Mouse (Mus musculus) urinary bladder, postnatal 14 days (tissue): Measurements from ENCODE around the gene Naa35.

ENCODE experiments used
- DNase-seq: peaks from one replicate; pipeline ENCODE4 v3.0.0; 2021; ENCODE audit warnings: low spot score

The Naa35 gene

GRCm38 (mm10) chr13:59639368-59640177 is 54.5 kb downstream of the Naa35 start:
- no peak for DNase-seq

DNA sequence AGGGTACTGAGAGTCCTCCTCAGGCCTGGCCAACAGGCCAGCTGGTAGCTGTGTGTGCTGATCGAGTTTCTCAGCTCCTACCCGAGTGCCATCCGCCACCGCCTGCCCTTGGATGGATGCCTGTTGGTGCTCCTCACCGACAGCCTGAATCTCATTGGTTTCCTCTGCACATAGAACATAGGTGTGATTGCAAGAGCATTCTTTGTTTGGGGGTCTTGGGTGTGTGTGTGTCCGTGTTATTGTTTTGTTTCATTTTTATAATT is 55.0 kb downstream of the Naa35 start:
- no peak for DNase-seq

DNA sequence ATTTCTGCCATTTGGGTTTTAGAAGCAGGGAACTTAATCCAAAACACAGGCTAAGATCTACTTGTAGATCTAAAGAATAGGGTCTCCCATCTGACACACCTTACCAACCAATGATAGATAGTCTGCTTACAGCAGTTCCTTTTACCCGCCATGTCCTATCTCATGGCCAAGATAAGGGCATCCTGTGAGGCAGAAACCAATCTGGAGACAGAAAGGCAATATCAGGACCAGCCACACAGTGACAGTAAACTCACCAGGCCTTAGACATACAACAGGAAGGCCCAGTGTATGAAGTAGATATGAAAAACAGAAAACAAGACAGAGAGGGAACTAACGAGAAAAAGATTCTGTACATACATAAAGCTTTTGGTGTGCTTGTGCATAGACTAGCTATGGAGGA is 57.8 kb downstream of the Naa35 start:
- no peak for DNase-seq

- no peak for DNase-seq
Measured at GRCm38 (mm10) chr13:59645491-59645890, 60.4 kb downstream of the Naa35 start.

DNA sequence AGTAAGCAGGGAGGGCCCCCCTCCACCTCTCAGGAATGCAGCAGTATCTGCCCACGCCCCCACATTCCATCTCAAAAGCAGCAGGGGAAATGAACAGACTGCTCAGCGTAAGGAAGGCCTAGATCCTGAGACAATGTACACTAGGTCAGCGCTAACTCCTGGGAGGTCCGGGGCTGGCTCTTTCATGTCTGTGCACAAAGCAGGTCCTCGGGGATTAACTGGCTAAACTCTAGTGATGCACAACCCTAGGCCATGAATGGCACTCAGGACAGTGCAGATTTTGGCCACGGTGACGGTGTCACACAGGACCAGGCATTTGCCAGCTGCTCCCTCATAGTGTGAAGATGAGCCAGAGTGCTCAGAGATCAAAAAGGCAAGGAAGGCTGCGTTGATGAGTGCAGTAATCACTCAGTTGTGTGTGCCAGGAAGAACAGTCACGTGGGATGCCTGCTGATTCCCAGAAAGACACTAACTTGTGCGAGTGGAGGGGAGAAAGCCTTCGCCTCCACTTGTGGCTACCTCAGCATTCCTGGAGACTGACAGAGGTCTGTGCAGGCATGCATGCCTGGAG is 61.7 kb downstream of the Naa35 start:
- DNase-seq = no peak

DNA sequence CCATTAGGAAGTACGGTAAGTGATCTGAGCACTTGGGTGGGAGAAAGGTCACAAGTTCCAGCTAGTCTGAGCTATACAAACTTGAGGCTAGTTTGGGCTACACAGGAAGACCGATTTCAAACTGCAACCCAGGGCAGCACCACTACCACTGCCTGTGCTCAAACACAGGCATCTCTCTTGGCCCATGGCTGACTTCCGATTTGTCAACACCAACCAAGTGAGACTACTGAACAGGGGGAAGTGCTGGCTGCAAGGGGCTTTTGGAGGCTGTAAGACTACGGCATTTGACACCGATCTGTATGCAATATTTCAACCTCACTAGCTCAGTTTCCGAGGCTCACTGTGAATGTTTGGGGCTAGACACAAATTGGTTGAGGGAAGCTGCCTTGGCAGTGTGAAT is 62.4 kb downstream of the Naa35 start:
- no peak for DNase-seq

DNA sequence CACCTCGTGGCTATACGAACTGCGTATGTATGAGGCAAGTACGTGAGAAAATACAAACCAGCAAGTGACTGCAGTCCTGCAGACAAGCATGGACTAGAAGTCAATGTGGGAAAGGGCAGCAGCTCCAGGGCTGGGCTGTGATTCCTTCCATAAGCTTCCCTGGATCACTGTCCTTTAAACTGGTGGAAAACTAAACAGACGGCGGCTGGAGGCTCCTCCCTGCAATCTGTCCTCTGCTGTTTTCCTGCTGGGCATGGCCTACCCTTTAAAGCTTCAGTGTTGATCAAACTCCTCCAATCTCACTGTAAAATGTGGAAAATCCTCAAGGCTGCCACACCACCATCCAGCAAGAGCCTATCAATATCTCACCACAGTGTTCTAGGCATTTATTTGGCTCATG is 63.5 kb downstream of the Naa35 start:
- no peak for DNase-seq

DNA sequence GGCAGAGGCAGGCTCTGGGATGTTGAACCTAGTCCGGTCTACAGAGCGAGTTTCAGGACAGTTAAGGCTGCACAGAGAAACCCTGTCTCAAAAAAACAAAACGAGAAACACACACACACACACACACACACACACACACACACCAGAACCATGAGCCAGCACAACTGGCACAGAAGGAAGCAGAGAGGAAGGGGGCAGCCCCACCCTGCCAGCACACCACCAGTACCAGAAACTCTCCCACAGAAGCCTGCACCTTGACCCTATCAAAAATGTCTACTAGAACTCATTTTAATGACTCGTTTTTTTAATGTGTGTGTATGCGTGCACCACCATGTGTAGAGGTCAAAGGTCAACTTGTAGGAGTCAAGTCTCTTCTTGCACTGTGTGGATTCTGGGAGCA is 64.7 kb downstream of the Naa35 start:
- DNase-seq = no peak

GRCm38 (mm10) chr13:59652651-59653050 is 67.6 kb downstream of the Naa35 start:
- DNase-seq = no peak

DNA sequence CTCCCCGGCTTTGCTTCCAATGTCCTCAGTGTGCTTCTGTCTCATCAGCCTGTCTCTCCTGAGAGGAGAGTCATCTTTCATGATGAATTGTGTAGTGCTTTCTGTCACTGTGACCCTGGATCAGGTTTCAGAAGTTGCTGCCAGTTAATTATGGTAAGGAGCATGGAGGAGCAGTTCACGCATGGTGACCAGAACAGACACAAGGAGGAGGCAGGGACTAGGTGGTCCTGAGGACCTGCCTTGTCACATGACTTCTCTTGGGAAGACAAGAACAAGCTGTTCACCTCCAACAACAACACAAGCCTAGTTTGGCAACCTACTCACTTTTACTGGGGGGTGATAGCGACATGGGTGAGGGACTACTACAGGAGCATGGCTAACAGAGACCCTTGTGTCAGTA is 68.1 kb downstream of the Naa35 start:
- no peak for DNase-seq

DNA sequence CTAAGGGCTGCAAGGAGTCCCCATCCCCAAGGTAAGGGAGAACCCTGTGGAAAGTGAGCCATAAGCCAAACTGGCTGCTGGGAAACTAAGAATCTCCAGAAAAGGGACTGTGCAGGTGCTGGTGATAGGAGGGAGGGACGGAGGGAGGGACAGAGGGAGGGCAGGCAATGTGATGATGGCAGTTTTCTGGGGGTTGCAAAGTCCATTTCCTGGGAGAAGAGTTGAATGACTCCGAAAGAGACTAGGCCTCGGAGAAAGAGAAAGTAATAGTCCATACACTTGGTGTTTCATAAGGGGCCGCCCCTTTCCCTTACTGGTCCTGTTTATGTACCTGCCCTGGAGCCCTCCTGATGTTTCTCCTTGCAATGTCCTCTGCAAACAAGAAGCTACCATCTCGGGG is 69.4 kb downstream of the Naa35 start:
- no peak for DNase-seq

GRCm38 (mm10) chr13:59655718-59656315 is 70.8 kb downstream of the Naa35 start:
- DNase-seq = no peak

DNA sequence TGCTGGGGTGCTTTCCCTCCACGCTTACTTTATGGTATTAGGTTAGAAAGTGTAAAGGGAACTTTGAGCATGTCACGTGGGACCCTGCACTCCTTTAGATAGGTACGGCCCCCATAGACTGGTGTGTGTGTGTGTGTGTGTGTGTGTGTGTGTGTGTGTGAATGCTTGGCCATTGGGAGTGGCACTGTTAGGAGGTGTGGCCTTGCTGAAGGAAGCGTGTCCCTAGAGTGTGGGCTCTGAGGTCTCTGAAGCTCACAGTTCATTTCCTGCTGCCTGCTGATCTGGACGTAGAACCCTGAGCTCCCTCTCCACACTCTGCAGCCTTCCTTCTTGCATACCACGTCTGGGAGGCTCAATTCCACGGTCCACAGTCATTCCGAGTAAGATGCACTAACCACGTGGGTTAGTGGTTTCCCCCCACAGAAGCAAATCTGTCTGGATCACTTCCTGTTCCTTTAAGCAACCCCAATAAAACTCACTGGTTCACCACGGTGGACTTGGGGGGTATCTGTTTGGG is 71.3 kb downstream of the Naa35 start:
- DNase-seq = no peak

GRCm38 (mm10) chr13:59656975-59657388 is 71.9 kb downstream of the Naa35 start:
- DNase-seq = no peak

GRCm38 (mm10) chr13:59657781-59658180 is 72.7 kb downstream of the Naa35 start:
- no peak for DNase-seq

DNA sequence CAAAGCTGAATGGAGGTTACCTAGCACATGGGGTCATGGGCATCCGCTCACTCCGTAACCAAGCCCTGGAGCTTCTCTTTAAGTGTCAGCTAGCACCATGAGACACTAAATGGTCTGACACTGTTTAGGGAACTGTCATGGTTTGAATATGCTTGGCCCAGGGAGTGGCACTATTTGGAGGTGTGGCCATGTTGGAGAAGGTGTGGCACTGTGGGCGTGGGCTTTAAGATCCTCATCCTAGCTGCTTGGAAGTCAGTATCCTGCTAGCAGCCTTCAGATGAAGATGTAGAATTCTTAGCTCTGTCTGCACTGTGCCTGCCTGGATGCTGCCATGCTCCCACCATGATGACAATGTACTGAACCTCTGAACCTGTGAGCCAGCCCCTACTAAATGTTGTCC is 75.3 kb downstream of the Naa35 start:
- no peak for DNase-seq

- no peak for DNase-seq
Measured at GRCm38 (mm10) chr13:59661387-59661786, 76.3 kb downstream of the Naa35 start.

GRCm38 (mm10) chr13:59661966-59662365 is 76.9 kb downstream of the Naa35 start:
- DNase-seq = no peak

GRCm38 (mm10) chr13:59663939-59664712 is 79.1 kb downstream of the Naa35 start:
- no peak for DNase-seq

- DNase-seq = no peak
Measured at GRCm38 (mm10) chr13:59667763-59668162, 82.7 kb downstream of the Naa35 start.

DNA sequence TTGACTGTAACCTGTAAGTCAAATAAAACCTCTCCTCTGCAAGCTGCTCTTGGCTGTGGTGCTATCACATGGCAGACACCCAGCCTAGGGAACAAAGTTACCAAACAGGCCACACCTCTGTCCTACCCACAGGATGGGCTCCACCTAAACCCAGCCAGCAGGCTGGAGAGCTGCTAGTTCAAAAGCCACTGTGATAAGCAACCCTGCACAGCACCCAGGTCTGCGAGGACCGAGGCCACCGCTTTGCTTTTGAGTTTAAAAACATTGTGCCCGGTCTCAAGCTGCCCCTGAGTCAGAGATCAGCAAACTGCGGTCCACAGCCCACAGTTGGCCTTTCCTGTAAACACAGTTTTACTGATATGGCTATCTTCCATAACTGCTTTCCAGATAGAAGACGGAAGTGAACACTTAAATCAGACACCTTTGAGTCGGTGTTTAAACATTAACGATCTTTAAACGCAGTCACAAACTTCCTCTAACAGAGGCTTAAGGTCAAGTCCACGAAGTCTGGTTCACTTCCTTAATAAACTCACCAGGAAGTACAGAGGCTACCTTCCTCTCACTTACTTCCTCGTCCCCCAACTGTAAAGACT is 83.5 kb downstream of the Naa35 start:
- peak; percentile 60 for DNase-seq

DNA sequence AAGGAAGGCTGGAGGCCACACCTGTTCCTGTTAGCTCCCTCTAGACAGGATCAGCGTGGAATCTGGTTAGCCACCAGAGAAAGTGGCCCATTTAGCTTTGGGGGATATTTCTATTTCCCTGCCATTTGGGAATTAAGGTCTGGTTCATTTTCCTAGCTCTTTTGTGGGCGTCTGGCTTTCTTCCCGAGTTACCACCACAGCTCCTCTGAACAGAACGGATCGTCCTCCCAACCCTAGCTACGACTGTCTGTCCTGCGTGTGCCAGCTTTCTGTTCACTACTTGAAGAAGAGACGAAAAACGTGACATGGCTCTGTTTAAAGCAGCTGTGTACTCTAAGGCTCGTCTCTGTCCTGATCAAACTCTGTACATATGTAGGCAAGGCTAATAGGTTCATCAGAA is 84.9 kb downstream of the Naa35 start:
- DNase-seq = no peak
